Comparison of ENCODE assay signal across 19 mouse cellular contexts in the genomic region with DNA sequence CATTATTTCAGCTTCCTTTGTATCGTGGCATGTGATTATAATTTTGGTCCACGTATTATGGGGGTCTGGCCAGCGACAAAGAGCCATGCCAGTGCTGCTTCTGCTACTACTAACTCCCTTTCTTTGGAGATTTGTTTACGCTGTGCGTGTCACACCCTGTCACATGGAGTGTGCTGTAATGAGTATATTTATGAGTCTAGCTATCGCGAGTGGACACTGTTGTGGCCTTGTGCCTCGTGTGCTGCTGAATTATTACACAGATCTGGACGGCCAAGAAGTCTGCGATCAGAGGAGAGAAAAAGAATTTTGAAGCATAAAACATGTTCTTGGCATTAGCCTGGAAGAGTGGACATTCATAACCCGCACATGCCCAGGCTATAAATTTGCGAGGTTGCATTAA.
"Had no signal": no experiment of that assay in that cellular context is flagged by ENCODE, and none has a peak within 500 bp of the region (broad histone marks: within the 10 kb centered on the region; RNA-seq: fewer than 3 reads in every experiment).

No protein-coding gene starts in this region.

- H3K27ac ChIP-seq: intestine, embryonic 15.5 days; layer of hippocampus, adult 2 months; limb, embryonic 10.5 days; limb, embryonic 13.5 days; liver, embryonic 12.5 days; liver, embryonic 15.5 days; stomach, embryonic 15.5 days had no signal

- H3K27me3 ChIP-seq: intestine, embryonic 15.5 days; liver, embryonic 12.5 days; liver, embryonic 15.5 days; stomach, embryonic 15.5 days had no signal

- ATAC-seq: intestine, embryonic 15.5 days; liver, embryonic 12.5 days had no signal

- DNase-seq: kidney, adult 11 months; kidney, adult 9 months; layer of hippocampus, adult 9-11 months; liver; lung, adult 18-20 months; lung, postnatal 36 days; midbrain, embryonic 14.5 days; retina, postnatal 1 day; right cerebral cortex, postnatal 25 days; spleen, adult 18-20 months; thymus, postnatal 25 days had no signal

- H3K4me2 ChIP-seq: intestine, embryonic 15.5 days; limb, embryonic 13.5 days; liver, embryonic 12.5 days; liver, embryonic 15.5 days; midbrain, embryonic 11.5 days; stomach, embryonic 15.5 days had no signal

- H3K4me3 ChIP-seq: intestine, embryonic 15.5 days; layer of hippocampus, adult 2 months; limb, embryonic 10.5 days; limb, embryonic 13.5 days; liver, embryonic 12.5 days; liver, embryonic 15.5 days; stomach, embryonic 15.5 days had no signal

- H3K9me3 ChIP-seq: intestine, embryonic 15.5 days; limb, embryonic 10.5 days; limb, embryonic 13.5 days; liver, embryonic 12.5 days; liver, embryonic 15.5 days; stomach, embryonic 15.5 days had no signal

- H3K4me1 ChIP-seq: liver, embryonic 12.5 days; liver, embryonic 15.5 days; stomach, embryonic 15.5 days had no signal

- H3K9ac ChIP-seq: intestine, embryonic 15.5 days; limb, embryonic 13.5 days; liver, embryonic 12.5 days; liver, embryonic 15.5 days; stomach, embryonic 15.5 days had no signal

- H3K36me3 ChIP-seq: intestine, embryonic 15.5 days; limb, embryonic 10.5 days; limb, embryonic 13.5 days; liver, embryonic 12.5 days; liver, embryonic 15.5 days; stomach, embryonic 15.5 days had no signal
